Mouse (Mus musculus) kidney, embryonic 14.5 days (tissue): Measurements from ENCODE around the gene Col24a1. TPM values are rescaled to one million over a fixed set of nuclear protein-coding genes. Genes with fewer than 3 reads are reported as not detected.

Experiments
- polyA plus RNA-seq: library from polyadenylated mRNA; unstranded; fragments of >200 nt; fragmentation: Nextera tagmentation; extraction: Ambion mirVana; gene quantifications from 2 replicates; pipeline ENCODE4 v1.2.1, GENCODE M21; 2014

Col24a1 gene
- polyA plus RNA-seq, 1 experiment from 2014 or later, result 2.1 TPM

Other genes with a start within 250 kb of the Col24a1 start
- 0.10 and 0.22 TPM in 2 replicates for gene Clca2, start 193.0 kb upstream of the Col24a1 start, polyA plus RNA-seq
- gene Odf2l, start 173.9 kb upstream of the Col24a1 start, polyA plus RNA-seq, result 19.8 and 21.0 TPM in 2 replicates